ENCODE assay signal across 10 mouse cellular contexts in genomic region chr13:24393055-24393454, GRCm38 (mm10).
DNase-seq lines count a peak whose midpoint lies in the region; ATAC-seq and TF ChIP-seq lines count a peak whose summit lies in the region.
"Had no signal": no experiment of that assay in that cellular context is flagged by ENCODE, and none has a peak within 500 bp of the region (broad histone marks: within the 10 kb centered on the region; RNA-seq: fewer than 3 reads in every experiment).

No protein-coding gene starts in this region.

- H3K4me1 ChIP-seq in limb, embryonic 11.5 days (ENCODE audit: control insufficient read depth, insufficient read depth, low read length) = no peaks in the 10 kb centered on the region
- H3K4me1 ChIP-seq in limb, embryonic 10.5 days = peaks cover 5% of the 10 kb centered on the region; the same call in 1 of the 2 replicates
- H3K4me1 ChIP-seq in bone marrow, adult 2 months (ENCODE audit: control insufficient read depth, insufficient read depth, low read length) = peaks cover 8% of the 10 kb centered on the region; the same call in 1 of the 2 replicates
- H3K4me1 ChIP-seq in heart, postnatal 0 days (ENCODE audit: control insufficient read depth, insufficient read depth) = no peaks in the 10 kb centered on the region; the same call in 1 of the 2 replicates
- H3K4me1 ChIP-seq in neural tube, embryonic 15.5 days = peaks cover 5% of the 10 kb centered on the region
- H3K4me1 ChIP-seq: neural tube, embryonic 12.5 days had no signal

- H3K79me2 ChIP-seq in myocyte (ENCODE audit: control insufficient read depth, insufficient read depth) = no peaks in the 10 kb centered on the region

- H3K9ac ChIP-seq in limb, embryonic 11.5 days (ENCODE audit: low read length) = no peak overlapping the region
- H3K9ac ChIP-seq in heart, postnatal 0 days (replicated peaks; ENCODE audit: low read depth, low read length) = no peak overlapping the region
- H3K9ac ChIP-seq in neural tube, embryonic 15.5 days (replicated peaks) = no peak overlapping the region
- H3K9ac ChIP-seq: neural tube, embryonic 12.5 days had no signal

- no peak overlapping the region for H3K27ac ChIP-seq in limb, embryonic 11.5 days (replicated peaks; ENCODE audit: low read depth, low read length)
- H3K27ac ChIP-seq in limb, embryonic 10.5 days = no peak overlapping the region
- H3K27ac ChIP-seq in bone marrow, adult 2 months (ENCODE audit: control insufficient read depth, insufficient read depth, low read depth, low read length, poor library complexity) = peak overlapping the region; percentile 39; the same call in 1 of the 2 replicates
- peak overlapping the region; percentile 20; the same call in 1 of the 2 replicates for H3K27ac ChIP-seq in heart, postnatal 0 days (ENCODE audit: low read depth)
- no peak overlapping the region for H3K27ac ChIP-seq in neural tube, embryonic 15.5 days (replicated peaks)
- H3K27ac ChIP-seq: neural tube, embryonic 12.5 days had no signal

- no peaks in the 10 kb centered on the region for H3K27me3 ChIP-seq in limb, embryonic 11.5 days (ENCODE audit: control insufficient read depth, insufficient read depth, low read length)
- H3K27me3 ChIP-seq in limb, embryonic 10.5 days (ENCODE audit: low read depth, poor library complexity, severe bottlenecking) = no peaks in the 10 kb centered on the region
- no peaks in the 10 kb centered on the region for H3K27me3 ChIP-seq in heart, postnatal 0 days (ENCODE audit: control insufficient read depth, insufficient read depth, low read length)
- H3K27me3 ChIP-seq in myocyte (ENCODE audit: control insufficient read depth, insufficient read depth, insufficient read length) = no peaks in the 10 kb centered on the region
- no peaks in the 10 kb centered on the region for H3K27me3 ChIP-seq in neural tube, embryonic 15.5 days (replicated peaks)
- H3K27me3 ChIP-seq: neural tube, embryonic 12.5 days had no signal

- no peak for TF ChIP-seq EP300 in heart, postnatal 0 days (IDR thresholded peaks at IDR 0.05; ENCODE audit: low read depth)

- H3ac ChIP-seq in myocyte (ENCODE audit: control insufficient read depth, insufficient read length) = no peak overlapping the region

- 38% methylated on average over 4 of the region's 4 CpGs for WGBS in limb, embryonic 11.5 days
- 59% methylated on average over 4 of the region's 4 CpGs for WGBS in limb, embryonic 10.5 days
- 5% methylated on average over 4 of the region's 4 CpGs for WGBS in bone marrow, adult 2 months
- 3% methylated on average over 4 of the region's 4 CpGs for WGBS in heart, postnatal 0 days
- WGBS in neural tube, embryonic 15.5 days = 37% methylated on average over 4 of the region's 4 CpGs

- H3K36me3 ChIP-seq in limb, embryonic 11.5 days (ENCODE audit: control insufficient read depth, insufficient read depth, low read length) = no peaks in the 10 kb centered on the region
- H3K36me3 ChIP-seq in limb, embryonic 10.5 days = no peaks in the 10 kb centered on the region
- H3K36me3 ChIP-seq in heart, postnatal 0 days (replicated peaks; ENCODE audit: control insufficient read depth, insufficient read depth, low read length) = no peaks in the 10 kb centered on the region
- H3K36me3 ChIP-seq in myocyte (ENCODE audit: control insufficient read depth, insufficient read depth) = no peaks in the 10 kb centered on the region
- no peaks in the 10 kb centered on the region for H3K36me3 ChIP-seq in neural tube, embryonic 15.5 days
- H3K36me3 ChIP-seq: neural tube, embryonic 12.5 days had no signal

- no peaks in the 10 kb centered on the region for H3K9me3 ChIP-seq in limb, embryonic 11.5 days (ENCODE audit: control insufficient read depth, low read length)
- H3K9me3 ChIP-seq in limb, embryonic 10.5 days (replicated peaks) = no peaks in the 10 kb centered on the region
- H3K9me3 ChIP-seq in heart, postnatal 0 days (replicated peaks; ENCODE audit: control insufficient read depth, low read length) = no peaks in the 10 kb centered on the region
- no peaks in the 10 kb centered on the region for H3K9me3 ChIP-seq in neural tube, embryonic 15.5 days (replicated peaks)
- H3K9me3 ChIP-seq: neural tube, embryonic 12.5 days had no signal

- no peak for TF ChIP-seq CTCF in bone marrow, adult 2 months (IDR thresholded peaks at IDR 0.05; ENCODE audit: control insufficient read depth, insufficient read depth, low read length)
- TF ChIP-seq CTCF in heart, postnatal 0 days (IDR thresholded peaks at IDR 0.05; ENCODE audit: low read depth) = no peak

- H3K4me3 ChIP-seq in limb, embryonic 11.5 days (ENCODE audit: low read depth, low read length) = no peak overlapping the region
- H3K4me3 ChIP-seq in limb, embryonic 10.5 days = no peak overlapping the region
- no peak overlapping the region for H3K4me3 ChIP-seq in bone marrow, adult 2 months (replicated peaks; ENCODE audit: control insufficient read depth, low read depth, low read length)
- H3K4me3 ChIP-seq in heart, postnatal 0 days (ENCODE audit: low read depth, low read length) = no peak overlapping the region
- H3K4me3 ChIP-seq in myocyte = no peak overlapping the region
- no peak overlapping the region for H3K4me3 ChIP-seq in neural tube, embryonic 15.5 days (replicated peaks)
- H3K4me3 ChIP-seq: neural tube, embryonic 12.5 days had no signal

- ATAC-seq in limb, embryonic 11.5 days (ENCODE audit: insufficient number of reproducible peaks, low FRiP score, low TSS enrichment, low read depth) = no peak
- ATAC-seq in heart, postnatal 0 days (ENCODE audit: insufficient read depth, low read depth) = no peak
- no peak for ATAC-seq in frontal cortex, adult (ENCODE audit: low TSS enrichment)
- ATAC-seq in neural tube, embryonic 15.5 days (ENCODE audit: low FRiP score) = no peak

- peak; percentile 30 for DNase-seq in limb, embryonic 11.5 days (ENCODE audit: low spot score)
- no peak for DNase-seq in limb, embryonic 10.5 days (ENCODE audit: low spot score)
- DNase-seq in heart, postnatal 0 days (ENCODE audit: low spot score) = peak; percentile 14
- DNase-seq: cerebellum, postnatal 25 days; gastrocnemius, postnatal 36 days had no signal

- no peak for TF ChIP-seq POLR2A in bone marrow, adult 2 months (IDR thresholded peaks at IDR 0.05; ENCODE audit: borderline replicate concordance, control insufficient read depth, low read depth, low read length)
- no peak for TF ChIP-seq POLR2A in myocyte (IDR thresholded peaks at IDR 0.05; ENCODE audit: insufficient read length, low read depth)

- H3K4me2 ChIP-seq in limb, embryonic 11.5 days (ENCODE audit: low read depth, severe bottlenecking) = no peak overlapping the region
- H3K4me2 ChIP-seq in heart, postnatal 0 days (ENCODE audit: low read depth, low read length) = peak overlapping the region; percentile 21; the same call in 1 of the 2 replicates
- H3K4me2 ChIP-seq in myocyte (ENCODE audit: low read depth) = peak overlapping the region; percentile 25
- no peak overlapping the region for H3K4me2 ChIP-seq in neural tube, embryonic 15.5 days
- H3K4me2 ChIP-seq: neural tube, embryonic 12.5 days had no signal

TF ChIP-seq in myocyte, 11 proteins besides CTCF, POLR2A, EP300 and RAD21:
- TF ChIP-seq POLR2AphosphoS2 (IDR thresholded peaks at IDR 0.05; ENCODE audit: insufficient read length, low read depth) (no peak), MYOD1 (IDR thresholded peaks at IDR 0.05; ENCODE audit: control insufficient read depth in 1 of 3, insufficient read length in 2 of 3, low read depth in 2 of 3) (no peak), SRF (IDR thresholded peaks at IDR 0.05; ENCODE audit: control insufficient read depth, insufficient read length, low read depth) (no peak), USF1 (IDR thresholded peaks at IDR 0.05; ENCODE audit: low read depth) (no peak), CEBPB (IDR thresholded peaks at IDR 0.05; ENCODE audit: insufficient read depth, poor library complexity, severe bottlenecking) (no peak), MAX (IDR thresholded peaks at IDR 0.05; ENCODE audit: low read depth) (no peak)

Comparison
In these comparisons a context has a peak if more than half of its experiments do, and no peak if none do; other contexts are left out.
1. H3K27ac ChIP-seq: peak in bone marrow, adult 2 months (single experiment) and heart, postnatal 0 days (single experiment); none in limb, embryonic 11.5 days (single experiment), limb, embryonic 10.5 days (single experiment) and neural tube, embryonic 15.5 days (single experiment).
2. H3K4me2 ChIP-seq: peak in heart, postnatal 0 days (single experiment) and myocyte (single experiment); none in limb, embryonic 11.5 days (single experiment) and neural tube, embryonic 15.5 days (single experiment).